Comparison of ENCODE assay signal across 9 mouse cellular contexts in genomic region chr7:44645951-44646350, GRCm38 (mm10). TPM values are rescaled to one million over a fixed set of nuclear protein-coding genes. Genes with fewer than 3 reads are reported as not detected.
DNase-seq lines count a peak whose midpoint lies in the region; ATAC-seq lines count a peak whose summit lies in the region.
"Had no signal": no experiment of that assay in that cellular context is flagged by ENCODE, and none has a peak within 500 bp of the region (broad histone marks: within the 10 kb centered on the region; RNA-seq: fewer than 3 reads in every experiment).

No protein-coding gene starts in this region.

- H3K36me3 ChIP-seq in embryonic facial prominence, embryonic 13.5 days: no peaks in the 10 kb centered on the region
- H3K36me3 ChIP-seq in embryonic facial prominence, embryonic 10.5 days (replicated peaks): no peaks in the 10 kb centered on the region
- H3K36me3 ChIP-seq: liver, embryonic 13.5 days had no signal

- no peaks in the 10 kb centered on the region for H3K9me3 ChIP-seq in embryonic facial prominence, embryonic 13.5 days
- H3K9me3 ChIP-seq in embryonic facial prominence, embryonic 10.5 days: no peaks in the 10 kb centered on the region
- H3K9me3 ChIP-seq: liver, embryonic 13.5 days had no signal

- H3K9ac ChIP-seq in embryonic facial prominence, embryonic 13.5 days: peak overlapping the region; percentile 32; the same call in 1 of the 2 replicates
- H3K9ac ChIP-seq: liver, embryonic 13.5 days had no signal

- peaks cover 47% of the 10 kb centered on the region for H3K27me3 ChIP-seq in embryonic facial prominence, embryonic 13.5 days
- H3K27me3 ChIP-seq in embryonic facial prominence, embryonic 10.5 days (replicated peaks; ENCODE audit: low read depth, poor library complexity, severe bottlenecking): peaks cover 53% of the 10 kb centered on the region

- no peak overlapping the region for H3K4me3 ChIP-seq in embryonic facial prominence, embryonic 13.5 days
- no peak overlapping the region for H3K4me3 ChIP-seq in embryonic facial prominence, embryonic 10.5 days
- H3K4me3 ChIP-seq: liver, embryonic 13.5 days had no signal

- H3K4me2 ChIP-seq in embryonic facial prominence, embryonic 13.5 days: peak overlapping the region; percentile 24
- H3K4me2 ChIP-seq: liver, embryonic 13.5 days had no signal

- H3K27ac ChIP-seq in embryonic facial prominence, embryonic 13.5 days: no peak overlapping the region
- no peak overlapping the region for H3K27ac ChIP-seq in embryonic facial prominence, embryonic 10.5 days (replicated peaks)
- H3K27ac ChIP-seq: liver, embryonic 13.5 days had no signal

- WGBS in embryonic facial prominence, embryonic 13.5 days: 23% methylated on average over 15 of the region's 15 CpGs
- WGBS in embryonic facial prominence, embryonic 10.5 days: 24% methylated on average over 15 of the region's 15 CpGs

- H3K4me1 ChIP-seq in embryonic facial prominence, embryonic 13.5 days: peaks cover 7% of the 10 kb centered on the region; the same call in 1 of the 2 replicates
- H3K4me1 ChIP-seq in embryonic facial prominence, embryonic 10.5 days: peaks cover 9% of the 10 kb centered on the region; the same call in 1 of the 2 replicates
- H3K4me1 ChIP-seq: liver, embryonic 13.5 days had no signal

- no peak for DNase-seq in embryonic facial prominence, embryonic 10.5 days (ENCODE audit: low spot score)
- peak; percentile 47 for DNase-seq in right cerebral cortex, postnatal 4 days
- no peak for DNase-seq in right cerebral cortex, adult 2 months (ENCODE audit: low spot score in 2 of 2)
- DNase-seq in kidney, adult 9 months: peak; percentile 64
- no peak for DNase-seq in left cerebral cortex, adult 18-20 months (ENCODE audit: low spot score in 2 of 2)
- no peak for DNase-seq in right cerebral cortex, postnatal 14 days
- no peak for DNase-seq in right cerebral cortex, postnatal 25 days
- DNase-seq: liver, embryonic 13.5 days had no signal

- ATAC-seq in embryonic facial prominence, embryonic 13.5 days (ENCODE audit: insufficient number of reproducible peaks, insufficient read depth, low FRiP score, low TSS enrichment, low read depth): no peak

RNA-seq across cellular contexts. Expression of gene Myh14, which starts 24.7 kb away (rescaled TPM):
- polyA plus RNA-seq in embryonic facial prominence, embryonic 13.5 days (2015; fragmentation: Nextera tagmentation; extraction: Ambion mirVana): 11.8 and 12.2 TPM in 2 replicates
- 2.7 and 4.3 TPM in 2 replicates for polyA plus RNA-seq in embryonic facial prominence, embryonic 10.5 days (2016; fragmentation: Nextera tagmentation; extraction: Ambion mirVana)
- total RNA-seq in left cerebral cortex, adult 18-20 months (2021): 10 to 100 TPM; 22.4 to 24.4 TPM

RNA-seq across cellular contexts. Expression of gene Kcnc3, which starts 55.5 kb away (rescaled TPM):
- polyA plus RNA-seq in embryonic facial prominence, embryonic 13.5 days (2015; fragmentation: Nextera tagmentation; extraction: Ambion mirVana): 0.72 and 1.8 TPM in 2 replicates
- polyA plus RNA-seq in embryonic facial prominence, embryonic 10.5 days (2016; fragmentation: Nextera tagmentation; extraction: Ambion mirVana): 0.44 and 0.63 TPM in 2 replicates
- 100 to 1,000 TPM in 1 of 2 experiments, 10 to 100 TPM in 1; 94.5 to 111 TPM for total RNA-seq in left cerebral cortex, adult 18-20 months (2021)

Comparison
In these comparisons a context has a peak if more than half of its experiments do, and no peak if none do; other contexts are left out.
1. DNase-seq: peak in right cerebral cortex, postnatal 4 days (single experiment) and kidney, adult 9 months (single experiment); none in embryonic facial prominence, embryonic 10.5 days (single experiment), right cerebral cortex, adult 2 months (0 of 2), left cerebral cortex, adult 18-20 months (0 of 2), right cerebral cortex, postnatal 14 days (single experiment) and right cerebral cortex, postnatal 25 days (single experiment).